Mouse (Mus musculus) heart, embryonic 15.5 days (tissue): ENCODE results near the gene Faap100. TPM values are rescaled to one million over a fixed set of nuclear protein-coding genes. Genes with fewer than 3 reads are reported as not detected.

Experiments
- ATAC-seq: fragments of 200-750 bp; cut with Nextera tagmentation; replicated peaks from 2 replicates; pipeline ENCODE4 v1.8.0; 2017; ENCODE audit warnings: low read depth, moderate TSS enrichment; ENCODE audit not compliant: insufficient number of reproducible peaks, insufficient read depth, low FRiP score
- H3K27ac ChIP-seq: fragments of 300-500 bp; sonication (generic); 2 replicates; pipeline ENCODE4 v1.5.1; 2015; ENCODE audit warnings: mild to moderate bottlenecking, inconsistent platforms
- H3K27me3 ChIP-seq: fragments of 300-500 bp; sonication (generic); 2 replicates; pipeline ENCODE4 v1.6.1; 2015; ENCODE audit warnings: inconsistent platforms
- H3K36me3 ChIP-seq: fragments of 300-500 bp; sonication (generic); 2 replicates; pipeline ENCODE4 v1.6.1; 2015; ENCODE audit warnings: mild to moderate bottlenecking, inconsistent platforms
- H3K4me1 ChIP-seq: fragments of 300-500 bp; sonication (generic); replicated peaks from 2 replicates; pipeline ENCODE4 v1.6.1; 2015; ENCODE audit warnings: inconsistent platforms
- H3K4me2 ChIP-seq: fragments of 300-500 bp; sonication (generic); 2 replicates; pipeline ENCODE4 v1.6.1; 2015; ENCODE audit warnings: inconsistent platforms, mild to moderate bottlenecking, moderate library complexity
- H3K4me3 ChIP-seq: fragments of 300-500 bp; sonication (generic); 2 replicates; pipeline ENCODE4 v1.5.1; 2015; ENCODE audit warnings: mild to moderate bottlenecking, inconsistent platforms
- H3K9ac ChIP-seq: fragments of 300-500 bp; sonication (generic); 2 replicates; pipeline ENCODE4 v1.6.1; 2015; ENCODE audit warnings: mild to moderate bottlenecking, inconsistent platforms
- H3K9me3 ChIP-seq: fragments of 300-500 bp; sonication (generic); replicated peaks from 2 replicates; pipeline ENCODE4 v1.6.1; 2016; ENCODE audit warnings: inconsistent platforms
- WGBS: fragments of 180-500 bp; shearing (Covaris S2); methylation state at CpG from one replicate; pipeline ENCODE4 v1.1.7; 2015; ENCODE audit warnings: mixed read lengths; 5-methylcytosine and 5-hydroxymethylcytosine counted together
- microRNA-seq: library from miRNA; unstranded; fragments of <30 nt; microRNA quantifications from one replicate; pipeline ENCODE4, GENCODE M21; 2016
- polyA plus RNA-seq: library from polyadenylated mRNA; unstranded; fragments of >200 nt; fragmentation: Nextera tagmentation; extraction: Ambion mirVana; gene quantifications from 2 replicates; pipeline ENCODE4 v1.2.1, GENCODE M21; 2015

Faap100 gene
- polyA plus RNA-seq, 1 experiment from 2014 or later, result 27.0 TPM

- Histone ChIP-seq H3K9ac (no peak overlapping the region), H3K27me3 (no peaks in the 10 kb centered on the region), H3K27ac (no peak overlapping the region), H3K4me1 (peaks cover 8% of the 10 kb centered on the region), H3K4me2 (no peak overlapping the region), H3K9me3 (no peaks in the 10 kb centered on the region), H3K36me3 (peaks cover 6% of the 10 kb centered on the region; the same call in 1 of the 2 replicates), H3K4me3 (no peak overlapping the region)
- 89% methylated on average over 5 of the region's 5 CpGs for WGBS
- ATAC-seq, result no peak
Measured at GRCm38 (mm10) chr11:120342656-120343160, 35.9 kb downstream of the Faap100 start.

- no peak overlapping the region for H3K9ac ChIP-seq
- no peaks in the 10 kb centered on the region for H3K27me3 ChIP-seq
- H3K4me3 ChIP-seq, result no peak overlapping the region
- H3K9me3 ChIP-seq, result no peaks in the 10 kb centered on the region
- H3K36me3 ChIP-seq, result peaks cover 6% of the 10 kb centered on the region; the same call in 1 of the 2 replicates
- WGBS, result 92% methylated on average over 4 of the region's 4 CpGs
- H3K4me2 ChIP-seq, result no peak overlapping the region
- H3K27ac ChIP-seq, result no peak overlapping the region
- H3K4me1 ChIP-seq, result peaks cover 8% of the 10 kb centered on the region
- ATAC-seq, result no peak
Measured at GRCm38 (mm10) chr11:120341661-120342060, 36.9 kb downstream of the Faap100 start.

DNA sequence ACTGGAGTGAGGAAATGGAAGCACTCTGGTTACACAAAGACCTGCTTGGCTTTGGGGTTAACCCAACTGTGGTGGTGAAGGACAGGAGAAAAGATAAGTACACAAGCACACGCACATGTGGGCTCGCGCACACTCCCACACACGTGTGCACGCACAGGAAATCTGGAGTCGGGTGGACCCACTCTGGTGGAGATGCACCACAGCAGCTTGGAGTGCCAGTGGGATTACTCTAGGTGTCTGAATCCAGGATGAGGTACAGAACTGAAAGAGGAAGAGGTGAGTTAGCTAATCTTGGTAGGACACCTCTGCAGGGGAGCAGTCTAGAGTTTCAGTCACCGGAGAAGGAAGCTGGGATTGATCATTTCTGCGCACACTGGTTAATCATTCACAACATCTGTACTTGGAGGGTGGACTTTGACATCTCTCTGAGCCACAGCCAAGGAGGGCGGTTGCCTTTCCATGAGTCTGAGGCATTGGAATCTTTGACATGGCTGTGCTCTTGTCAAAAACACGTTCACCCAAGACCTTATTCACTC lies 38.5 kb downstream of the Faap100 start:
- no peak for ATAC-seq
- Histone ChIP-seq H3K9ac (no peak overlapping the region), H3K27me3 (no peaks in the 10 kb centered on the region), H3K4me3 (no peak overlapping the region), H3K9me3 (no peaks in the 10 kb centered on the region), H3K4me1 (peaks cover 3% of the 10 kb centered on the region), H3K36me3 (peaks cover 1% of the 10 kb centered on the region; the same call in 1 of the 2 replicates), H3K4me2 (no peak overlapping the region), H3K27ac (no peak overlapping the region)
- 81% methylated on average over 10 of the region's 10 CpGs for WGBS

DNA sequence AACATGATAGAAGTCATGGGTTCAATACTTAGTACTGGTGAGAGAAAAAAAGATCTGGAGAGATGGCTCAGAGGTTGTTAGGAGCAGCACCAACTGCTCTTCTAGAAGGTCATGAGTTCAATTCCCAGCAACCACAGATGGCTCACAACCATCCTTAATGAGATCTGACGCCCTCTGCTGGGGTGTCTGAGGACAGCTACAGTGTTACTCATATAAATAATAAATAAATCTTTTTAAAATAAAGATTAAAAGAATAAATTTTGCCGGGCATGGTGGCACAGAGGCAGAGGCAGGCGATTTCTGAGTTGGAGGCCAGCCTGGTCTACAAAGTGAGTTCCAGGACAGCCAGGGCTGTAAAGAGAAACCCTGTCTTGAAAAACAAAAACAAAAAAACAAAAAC lies 39.8 kb downstream of the Faap100 start:
- no peak overlapping the region for H3K4me2 ChIP-seq
- ATAC-seq, result no peak
- H3K9ac ChIP-seq, result no peak overlapping the region
- no peaks in the 10 kb centered on the region for H3K36me3 ChIP-seq
- H3K27ac ChIP-seq, result no peak overlapping the region
- H3K27me3 ChIP-seq, result no peaks in the 10 kb centered on the region
- H3K9me3 ChIP-seq, result no peaks in the 10 kb centered on the region
- H3K4me1 ChIP-seq, result no peaks in the 10 kb centered on the region; the same call in 1 of the 2 replicates
- 71% methylated on average over 3 of the region's 3 CpGs for WGBS
- H3K4me3 ChIP-seq, result no peak overlapping the region

GRCm38 (mm10) chr11:120337447-120337846 lies 41.1 kb downstream of the Faap100 start:
- H3K27ac ChIP-seq, result no peak overlapping the region

GRCm38 (mm10) chr11:120335431-120336021 lies 43.0 kb downstream of the Faap100 start:
- no peaks in the 10 kb centered on the region for H3K27me3 ChIP-seq
- H3K9ac ChIP-seq, result no peak overlapping the region
- no peaks in the 10 kb centered on the region for H3K36me3 ChIP-seq
- no peak for ATAC-seq
- H3K4me2 ChIP-seq, result no peak overlapping the region
- H3K9me3 ChIP-seq, result no peaks in the 10 kb centered on the region
- no peak overlapping the region for H3K27ac ChIP-seq
- WGBS, result 72% methylated on average over 6 of the region's 6 CpGs
- H3K4me1 ChIP-seq, result no peaks in the 10 kb centered on the region
- no peak overlapping the region for H3K4me3 ChIP-seq

More at GRCm38 (mm10) chr11:120337447-120337846, 41.1 kb downstream of the Faap100 start:
- no peak overlapping the region for H3K4me3 ChIP-seq
- no peak overlapping the region for H3K4me2 ChIP-seq
- no peaks in the 10 kb centered on the region for H3K27me3 ChIP-seq
- no peak for ATAC-seq
- H3K9ac ChIP-seq, result no peak overlapping the region
- no peaks in the 10 kb centered on the region for H3K36me3 ChIP-seq
- no peaks in the 10 kb centered on the region for H3K9me3 ChIP-seq
- 35% methylated on average over 2 of the region's 2 CpGs for WGBS
- H3K4me1 ChIP-seq, result no peaks in the 10 kb centered on the region

- Histone ChIP-seq H3K4me3 (no peak overlapping the region), H3K36me3 (no peaks in the 10 kb centered on the region), H3K4me1 (peaks cover 16% of the 10 kb centered on the region), H3K27me3 (no peaks in the 10 kb centered on the region), H3K9ac (no peak overlapping the region), H3K4me2 (no peak overlapping the region), H3K27ac (no peak overlapping the region), H3K9me3 (no peaks in the 10 kb centered on the region)
- 94% methylated on average over 10 of the region's 10 CpGs for WGBS
- ATAC-seq, result no peak
Measured at GRCm38 (mm10) chr11:120320156-120320555, 58.4 kb downstream of the Faap100 start.

DNA sequence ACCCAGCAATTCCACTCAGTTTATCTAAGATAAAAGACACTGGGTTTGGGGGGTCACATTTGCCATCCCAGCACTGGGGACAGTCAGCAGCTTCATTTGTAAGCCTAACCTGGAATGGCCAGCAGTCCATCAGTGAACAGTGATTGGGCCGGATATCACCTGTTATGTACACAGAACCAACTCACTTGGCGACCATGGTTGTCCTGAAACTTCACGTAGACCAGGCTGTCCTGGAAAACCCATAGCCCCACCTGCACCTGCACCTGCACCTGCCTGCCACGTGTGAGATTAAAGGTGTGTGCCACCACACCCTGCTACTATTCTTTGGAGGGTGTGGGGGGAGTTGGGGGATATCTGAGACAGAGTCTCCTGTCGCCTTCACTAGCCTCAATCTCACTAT lies 59.3 kb downstream of the Faap100 start:
- 86% methylated on average over 5 of the region's 5 CpGs for WGBS
- H3K4me3 ChIP-seq, result no peak overlapping the region
- H3K36me3 ChIP-seq, result no peaks in the 10 kb centered on the region
- no peak overlapping the region for H3K27ac ChIP-seq
- H3K9me3 ChIP-seq, result no peaks in the 10 kb centered on the region
- H3K9ac ChIP-seq, result no peak overlapping the region
- no peaks in the 10 kb centered on the region for H3K27me3 ChIP-seq
- ATAC-seq, result no peak
- H3K4me2 ChIP-seq, result no peak overlapping the region
- peaks cover 23% of the 10 kb centered on the region for H3K4me1 ChIP-seq

Small RNAs within 50 kb of the gene (microRNA-seq; reads per million reads assigned to microRNA genes)
- gene Gm23419 (not detected), gene Mir6935 (2.1 reads per million, percentile 2 among the genes with 10 or more reads in this experiment)

Other genes starting within 250 kb of the Faap100 start
- gene Slc38a10, start 227.4 kb downstream of the Faap100 start, polyA plus RNA-seq, result 77.5 and 91.4 TPM in 2 replicates
- gene Bahcc1, start 145.8 kb downstream of the Faap100 start, polyA plus RNA-seq, result 4.2 and 5.7 TPM in 2 replicates
- gene Actg1, start 30.2 kb downstream of the Faap100 start, polyA plus RNA-seq, result 921 and 1,308 TPM in 2 replicates
- gene Fscn2, start 17.2 kb downstream of the Faap100 start, polyA plus RNA-seq, result 0.42 and 0.66 TPM in 2 replicates
- gene Nploc4, start 58.9 kb upstream of the Faap100 start, polyA plus RNA-seq, result 22.5 and 30.3 TPM in 2 replicates
- gene Tspan10, start 63.9 kb upstream of the Faap100 start, polyA plus RNA-seq, result 0.09 TPM in 1 of 2 replicates, not detected in the other
- 0.14 and 0.29 TPM in 2 replicates for gene Pde6g, start 74.7 kb upstream of the Faap100 start, polyA plus RNA-seq
- gene Oxld1, start 79.3 kb upstream of the Faap100 start, polyA plus RNA-seq, result 18.1 and 21.4 TPM in 2 replicates
- gene Ccdc137, start 79.4 kb upstream of the Faap100 start, polyA plus RNA-seq, result 22.1 and 26.5 TPM in 2 replicates
- gene Arl16, start 88.8 kb upstream of the Faap100 start, polyA plus RNA-seq, result 26.7 and 37.5 TPM in 2 replicates
- gene Mrpl12, start 105.8 kb upstream of the Faap100 start, polyA plus RNA-seq, result 203 and 218 TPM in 2 replicates
- 32.1 and 45.0 TPM in 2 replicates for gene Slc25a10, start 113.1 kb upstream of the Faap100 start, polyA plus RNA-seq
- gene Gcgr, start 151.9 kb upstream of the Faap100 start, polyA plus RNA-seq, result 2.7 and 2.8 TPM in 2 replicates
- 119 and 143 TPM in 2 replicates for gene Mcrip1, start 171.0 kb upstream of the Faap100 start, polyA plus RNA-seq
- gene Ppp1r27, start 172.4 kb upstream of the Faap100 start, polyA plus RNA-seq, result 0.50 and 7.6 TPM in 2 replicates
- 357 and 484 TPM in 2 replicates for gene P4hb, start 194.5 kb upstream of the Faap100 start, polyA plus RNA-seq
- gene Arhgdia, start 202.9 kb upstream of the Faap100 start, polyA plus RNA-seq, result 345 and 458 TPM in 2 replicates
- 238 and 262 TPM in 2 replicates for gene Alyref, start 219.6 kb upstream of the Faap100 start, polyA plus RNA-seq
- gene Anapc11, start 219.7 kb upstream of the Faap100 start, polyA plus RNA-seq, result 175 and 182 TPM in 2 replicates
- 11.7 and 13.0 TPM in 2 replicates for gene Npb, start 229.7 kb upstream of the Faap100 start, polyA plus RNA-seq
- 80.3 and 111 TPM in 2 replicates for gene Pcyt2, start 239.2 kb upstream of the Faap100 start, polyA plus RNA-seq
- 17.6 and 25.1 TPM in 2 replicates for gene Sirt7, start 246.5 kb upstream of the Faap100 start, polyA plus RNA-seq